Mouse (Mus musculus): ENCODE results near the gene Phc2. TPM values are rescaled to one million over a fixed set of nuclear protein-coding genes. Genes with fewer than 3 reads are reported as not detected.

The Phc2 gene
- polyA plus RNA-seq, 1 experiment from 2014 or later: 35.7 TPM

GRCm38 (mm10) chr4:128618963-128619362 is 35.5 kb upstream of the Phc2 start:
- peak overlapping the region; percentile 72 for H3K27ac ChIP-seq
- 9% methylated on average over 2 of the region's 2 CpGs for WGBS

DNA sequence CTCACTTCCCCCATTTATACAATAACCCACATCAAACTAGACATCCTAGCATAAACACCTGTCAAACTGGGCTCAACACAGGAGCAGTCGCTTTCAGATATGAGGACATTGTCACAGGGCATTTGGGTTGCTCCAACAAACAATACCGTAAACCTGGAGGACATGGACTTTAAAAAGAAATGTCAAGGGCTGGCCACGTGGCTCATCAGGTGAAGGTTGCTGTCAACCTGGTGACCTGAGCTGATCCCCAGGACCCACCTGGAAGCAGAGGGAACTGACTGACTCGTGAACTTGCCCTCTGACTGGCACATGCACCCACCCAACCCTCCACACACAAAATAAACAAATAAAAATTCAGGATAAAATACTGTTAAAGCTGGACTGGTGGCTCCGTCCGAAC is 33.9 kb upstream of the Phc2 start:
- H3K4me3 ChIP-seq: no peak overlapping the region
- peaks cover 30% of the 10 kb centered on the region for H3K4me1 ChIP-seq
- no peak overlapping the region for H3K9ac ChIP-seq
- H3K9me3 ChIP-seq: peaks cover 7% of the 10 kb centered on the region; the same call in 1 of the 2 replicates
- H3K36me3 ChIP-seq: no peaks in the 10 kb centered on the region
- WGBS: 84% methylated on average over 6 of the region's 6 CpGs
- no peak for ATAC-seq (ENCODE audit: low FRiP score, low read depth)
- peaks cover 17% of the 10 kb centered on the region; the same call in 1 of the 2 replicates for H3K27me3 ChIP-seq
- no peak overlapping the region for H3K27ac ChIP-seq
- no peak overlapping the region for H3K4me2 ChIP-seq (replicated peaks)

More at GRCm38 (mm10) chr4:128618963-128619362, 35.5 kb upstream of the Phc2 start:
- H3K9me3 ChIP-seq: no peaks in the 10 kb centered on the region
- H3K4me3 ChIP-seq: no peak overlapping the region
- peaks cover 17% of the 10 kb centered on the region; the same call in 1 of the 2 replicates for H3K27me3 ChIP-seq
- H3K4me1 ChIP-seq: peaks cover 30% of the 10 kb centered on the region
- no peak overlapping the region; the same call in 1 of the 2 replicates for H3K9ac ChIP-seq
- no peaks in the 10 kb centered on the region for H3K36me3 ChIP-seq
- no peak for ATAC-seq (ENCODE audit: low FRiP score, low read depth)
- peak overlapping the region; percentile 11; the same call in 1 of the 2 replicates for H3K4me2 ChIP-seq (replicated peaks)

DNA sequence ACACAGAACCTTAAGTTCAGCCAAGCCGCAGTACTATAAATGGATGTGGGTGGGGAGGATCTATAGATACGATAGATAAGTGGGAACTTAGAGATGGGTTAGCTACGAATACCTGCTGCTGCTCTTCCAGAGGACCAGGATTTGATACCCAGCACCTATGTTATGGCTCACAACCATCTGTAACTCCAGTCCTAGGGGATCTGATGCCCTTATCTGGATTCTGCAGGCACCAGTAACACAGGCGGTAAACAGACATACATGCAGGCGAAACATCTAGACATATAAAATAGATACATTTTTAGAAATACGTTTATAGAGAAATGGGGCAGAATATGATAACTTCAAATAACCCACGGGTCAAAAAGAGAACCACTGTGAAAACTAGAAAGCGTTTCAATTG is 33.4 kb upstream of the Phc2 start:
- Histone ChIP-seq H3K27ac (no peak overlapping the region), H3K36me3 (no peaks in the 10 kb centered on the region), H3K4me3 (no peak overlapping the region), H3K4me2 (replicated peaks) (no peak overlapping the region), H3K27me3 (peaks cover 17% of the 10 kb centered on the region; the same call in 1 of the 2 replicates), H3K4me1 (peaks cover 30% of the 10 kb centered on the region), H3K9ac (no peak overlapping the region), H3K9me3 (peaks cover 7% of the 10 kb centered on the region; the same call in 1 of the 2 replicates)
- ATAC-seq (ENCODE audit: low FRiP score, low read depth): no peak
- 91% methylated on average over 8 of the region's 8 CpGs for WGBS

DNA sequence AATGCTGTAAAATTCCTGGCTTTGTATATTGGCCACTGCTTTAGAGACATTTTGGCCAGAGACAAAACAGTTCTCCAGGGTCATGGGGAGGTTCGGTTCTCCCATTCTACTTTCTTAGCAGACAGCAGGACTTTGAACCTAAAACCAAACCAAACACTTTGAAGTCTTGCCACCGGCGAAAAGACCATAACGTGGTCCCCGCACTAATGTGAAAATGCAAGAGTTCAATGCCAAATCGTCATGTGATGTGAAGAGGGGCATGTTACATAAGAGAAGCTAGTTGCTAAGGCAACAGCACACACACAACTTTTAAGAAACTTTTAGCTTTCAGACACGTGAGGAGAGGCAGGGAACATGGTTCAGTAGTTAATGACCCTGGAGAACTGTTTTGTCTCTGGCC is 19.1 kb upstream of the Phc2 start:
- no peaks in the 10 kb centered on the region for H3K27me3 ChIP-seq
- peaks cover 47% of the 10 kb centered on the region for H3K4me1 ChIP-seq
- peak overlapping the region; percentile 39; the same call in 1 of the 2 replicates for H3K27ac ChIP-seq
- WGBS: 53% methylated on average over 7 of the region's 7 CpGs
- H3K4me3 ChIP-seq: no peak overlapping the region
- no peak overlapping the region for H3K4me2 ChIP-seq (replicated peaks)
- no peak overlapping the region for H3K9ac ChIP-seq
- ATAC-seq (ENCODE audit: low FRiP score, low read depth): no peak
- no peaks in the 10 kb centered on the region for H3K36me3 ChIP-seq
- no peaks in the 10 kb centered on the region for H3K9me3 ChIP-seq

DNA sequence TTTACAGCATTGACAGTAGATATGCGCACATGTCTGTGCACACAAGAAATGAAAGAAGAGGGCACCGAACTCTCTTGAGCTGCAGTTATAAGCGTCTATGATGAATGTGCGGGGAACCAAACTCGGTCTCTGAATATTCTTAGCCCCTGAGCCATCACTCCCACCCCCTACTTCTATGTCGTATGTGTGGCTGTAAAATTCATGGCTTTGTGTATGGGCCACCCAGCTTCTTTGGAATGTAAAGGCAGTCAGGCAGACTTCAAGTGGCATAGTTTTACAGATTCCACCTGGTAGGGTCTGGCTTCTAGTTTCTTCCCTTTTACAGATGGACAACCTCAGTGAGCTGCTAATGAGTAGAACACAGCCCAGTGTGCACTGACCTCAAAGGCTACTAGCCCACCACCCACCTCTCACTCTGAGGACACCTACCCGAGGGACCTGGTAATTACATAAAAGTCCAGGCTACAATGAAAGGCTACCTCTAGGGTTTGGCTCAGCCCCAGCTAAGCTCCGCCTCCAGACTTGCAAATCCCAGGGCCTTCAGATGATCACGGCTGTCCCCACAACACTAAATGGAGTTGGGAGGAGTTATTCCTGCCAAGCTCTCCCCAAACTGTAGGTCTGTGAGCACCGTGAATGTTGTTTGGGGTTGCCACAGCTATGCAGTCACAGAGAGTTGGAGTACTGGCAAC is 18.5 kb upstream of the Phc2 start:
- Histone ChIP-seq H3K9ac (no peak overlapping the region), H3K36me3 (no peaks in the 10 kb centered on the region), H3K4me3 (no peak overlapping the region), H3K9me3 (no peaks in the 10 kb centered on the region), H3K27ac (peak overlapping the region; percentile 84), H3K4me2 (replicated peaks) (no peak overlapping the region), H3K27me3 (no peaks in the 10 kb centered on the region), H3K4me1 (peaks cover 47% of the 10 kb centered on the region)
- peak; percentile 16; the same call in 1 of the 2 replicates for ATAC-seq (ENCODE audit: low FRiP score, low read depth)
- WGBS: 29% methylated on average over 10 of the region's 10 CpGs

- Histone ChIP-seq H3K27me3 (no peaks in the 10 kb centered on the region), H3K4me3 (no peak overlapping the region), H3K9ac (0 out of 2 replicates have a peak overlapping the region, but pooled peaks have one; percentile 31), H3K4me2 (replicated peaks) (peak overlapping the region; percentile 25), H3K36me3 (no peaks in the 10 kb centered on the region), H3K27ac (peak overlapping the region; percentile 39; the same call in 1 of the 2 replicates), H3K9me3 (no peaks in the 10 kb centered on the region), H3K4me1 (peaks cover 53% of the 10 kb centered on the region)
- WGBS: 15% methylated on average over 11 of the region's 11 CpGs
- peak; percentile 66 for ATAC-seq (ENCODE audit: low FRiP score, low read depth)
Observed at GRCm38 (mm10) chr4:128637250-128637649, 17.3 kb upstream of the Phc2 start.

GRCm38 (mm10) chr4:128638265-128638923 is 16.1 kb upstream of the Phc2 start:
- Histone ChIP-seq H3K9ac (no peak overlapping the region), H3K27me3 (no peaks in the 10 kb centered on the region), H3K4me2 (replicated peaks) (no peak overlapping the region), H3K36me3 (no peaks in the 10 kb centered on the region), H3K4me3 (no peak overlapping the region), H3K4me1 (peaks cover 57% of the 10 kb centered on the region), H3K9me3 (no peaks in the 10 kb centered on the region), H3K27ac (no peak overlapping the region)
- ATAC-seq (ENCODE audit: low FRiP score, low read depth): no peak
- WGBS: 86% methylated on average over 18 of the region's 18 CpGs

- Histone ChIP-seq H3K27me3 (no peaks in the 10 kb centered on the region), H3K9ac (no peak overlapping the region), H3K36me3 (no peaks in the 10 kb centered on the region), H3K9me3 (no peaks in the 10 kb centered on the region), H3K4me3 (no peak overlapping the region), H3K4me2 (replicated peaks) (no peak overlapping the region), H3K4me1 (peaks cover 41% of the 10 kb centered on the region), H3K27ac (no peak overlapping the region)
- ATAC-seq (ENCODE audit: low FRiP score, low read depth): no peak
- 17% methylated on average over 23 of the region's 23 CpGs for WGBS
Observed at GRCm38 (mm10) chr4:128641766-128642717, 12.5 kb upstream of the Phc2 start.

DNA sequence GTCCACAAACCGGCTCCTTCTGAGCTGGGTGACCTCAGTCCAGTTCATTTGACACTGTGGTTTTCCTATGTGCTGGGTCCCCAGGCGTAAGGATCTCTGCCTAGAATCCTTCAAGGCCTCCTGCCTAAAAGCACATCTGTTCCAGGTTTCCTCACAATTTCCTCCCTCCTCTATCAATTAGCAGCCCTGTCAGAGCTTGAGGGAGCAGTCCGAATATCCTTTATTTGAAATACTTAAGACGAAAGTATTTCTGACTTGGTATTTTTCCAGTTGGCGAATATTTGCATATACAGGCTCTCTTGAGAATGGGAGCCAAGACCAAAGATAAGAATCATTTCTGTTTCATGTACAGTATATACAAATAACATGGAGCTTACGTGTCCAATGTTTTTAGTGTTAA is 8.6 kb upstream of the Phc2 start:
- no peaks in the 10 kb centered on the region for H3K9me3 ChIP-seq
- H3K4me3 ChIP-seq: no peak overlapping the region
- WGBS: 39% methylated on average over 6 of the region's 6 CpGs
- no peak overlapping the region for H3K4me2 ChIP-seq (replicated peaks)
- ATAC-seq (ENCODE audit: low FRiP score, low read depth): no peak
- no peak overlapping the region for H3K9ac ChIP-seq
- H3K27ac ChIP-seq: no peak overlapping the region
- peaks cover 42% of the 10 kb centered on the region for H3K4me1 ChIP-seq
- no peaks in the 10 kb centered on the region for H3K27me3 ChIP-seq
- no peaks in the 10 kb centered on the region for H3K36me3 ChIP-seq

DNA sequence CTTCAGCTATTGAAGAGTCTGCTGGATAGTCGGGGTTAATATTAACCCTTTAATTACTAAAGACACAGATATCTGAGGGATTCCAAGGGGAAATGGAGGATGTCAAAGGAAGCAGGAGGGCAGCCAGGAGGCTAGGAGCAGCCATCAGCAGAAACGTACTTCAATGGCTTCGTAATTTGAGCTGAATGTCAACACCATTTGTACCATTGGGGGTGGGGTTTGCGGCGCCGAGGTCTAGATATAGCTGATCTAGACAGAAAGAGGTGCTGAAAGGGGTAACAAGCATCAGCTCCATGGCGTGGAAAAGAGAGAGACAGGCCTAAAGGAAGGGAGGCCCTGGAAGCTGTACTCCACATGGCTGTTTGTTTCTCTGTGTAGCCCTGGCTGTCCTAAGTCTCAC is 7.7 kb upstream of the Phc2 start:
- Histone ChIP-seq H3K27me3 (no peaks in the 10 kb centered on the region), H3K4me3 (no peak overlapping the region), H3K4me1 (peaks cover 45% of the 10 kb centered on the region), H3K9ac (no peak overlapping the region), H3K36me3 (no peaks in the 10 kb centered on the region), H3K27ac (no peak overlapping the region), H3K4me2 (replicated peaks) (no peak overlapping the region), H3K9me3 (no peaks in the 10 kb centered on the region)
- whole genome bisulfite sequencing: 20% methylated on average over 7 of the region's 7 CpGs
- ATAC-seq (ENCODE audit: low FRiP score, low read depth): no peak

GRCm38 (mm10) chr4:128648567-128649255 is 5.8 kb upstream of the Phc2 start:
- 35% methylated on average over 8 of the region's 8 CpGs for WGBS
- H3K9ac ChIP-seq: no peak overlapping the region
- H3K36me3 ChIP-seq: no peaks in the 10 kb centered on the region
- H3K27ac ChIP-seq: no peak overlapping the region
- H3K27me3 ChIP-seq: no peaks in the 10 kb centered on the region
- no peak overlapping the region for H3K4me3 ChIP-seq
- H3K9me3 ChIP-seq: no peaks in the 10 kb centered on the region
- H3K4me2 ChIP-seq (replicated peaks): no peak overlapping the region
- no peak for ATAC-seq (ENCODE audit: low FRiP score, low read depth)
- H3K4me1 ChIP-seq: peaks cover 43% of the 10 kb centered on the region
